Mouse (Mus musculus) brain, embryonic 14.5 days (tissue): ENCODE results near the gene Olfr156. TPM values are rescaled to one million over a fixed set of nuclear protein-coding genes. Genes with fewer than 3 reads are reported as not detected.
"Not testable (repeated sequence)": the region's sequence is repeated elsewhere in the genome, so short reads cannot be mapped to it uniquely, and the experiment has no call there.

Experiments
- DNase-seq: peaks from one replicate; pipeline ENCODE4 v3.0.0-alpha.2; 2011; ENCODE audit warnings: low read depth
- CTCF ChIP-seq: fragments of 200-500 bp; IDR thresholded peaks from 2 replicates; pipeline ENCODE4 v1.5.1; 2012; ENCODE audit warnings: inconsistent platforms, mild to moderate bottlenecking, moderate library complexity, borderline replicate concordance; ENCODE audit not compliant: insufficient read depth, insufficient read length; ENCODE audit errors: extremely low read depth
- POLR2A ChIP-seq: fragments of 200-500 bp; IDR thresholded peaks from 2 replicates; pipeline ENCODE4 v1.6.1; 2012; ENCODE audit warnings: mild to moderate bottlenecking, inconsistent platforms, borderline replicate concordance; ENCODE audit not compliant: poor library complexity, insufficient read depth, insufficient read length, severe bottlenecking; ENCODE audit errors: extremely low read depth
- polyA plus RNA-seq: library from polyadenylated mRNA; depleted of rRNA; stranded (reverse); fragments of >200 nt; gene quantifications from 2 replicates; pipeline ENCODE4 v1.2.3, GENCODE M21; 2012; rRNA removed

The Olfr156 gene
- polyA plus RNA-seq, 1 experiment: not detected

DNA sequence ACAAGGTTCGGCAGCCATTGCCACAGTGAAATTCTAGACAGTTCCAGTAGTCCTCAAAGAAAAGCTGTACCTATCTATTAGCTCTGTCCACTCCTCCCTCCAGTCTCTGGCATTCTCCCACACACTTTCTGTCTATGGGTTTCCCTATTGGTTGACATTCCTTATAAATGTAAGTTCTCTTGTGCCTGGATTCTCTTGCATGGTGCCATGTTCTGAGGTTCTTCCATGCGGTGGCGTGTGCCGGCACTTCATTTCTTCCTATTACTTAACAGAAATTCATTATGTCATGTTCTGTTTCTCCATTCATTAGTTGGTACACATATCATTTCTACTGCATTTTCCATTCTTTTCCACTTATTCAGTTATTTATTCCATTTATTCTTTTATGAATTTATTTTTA lies 5.1 kb upstream of the Olfr156 start:
- no peak for DNase-seq
- no peak for TF ChIP-seq POLR2A
- TF ChIP-seq CTCF: no peak

DNA sequence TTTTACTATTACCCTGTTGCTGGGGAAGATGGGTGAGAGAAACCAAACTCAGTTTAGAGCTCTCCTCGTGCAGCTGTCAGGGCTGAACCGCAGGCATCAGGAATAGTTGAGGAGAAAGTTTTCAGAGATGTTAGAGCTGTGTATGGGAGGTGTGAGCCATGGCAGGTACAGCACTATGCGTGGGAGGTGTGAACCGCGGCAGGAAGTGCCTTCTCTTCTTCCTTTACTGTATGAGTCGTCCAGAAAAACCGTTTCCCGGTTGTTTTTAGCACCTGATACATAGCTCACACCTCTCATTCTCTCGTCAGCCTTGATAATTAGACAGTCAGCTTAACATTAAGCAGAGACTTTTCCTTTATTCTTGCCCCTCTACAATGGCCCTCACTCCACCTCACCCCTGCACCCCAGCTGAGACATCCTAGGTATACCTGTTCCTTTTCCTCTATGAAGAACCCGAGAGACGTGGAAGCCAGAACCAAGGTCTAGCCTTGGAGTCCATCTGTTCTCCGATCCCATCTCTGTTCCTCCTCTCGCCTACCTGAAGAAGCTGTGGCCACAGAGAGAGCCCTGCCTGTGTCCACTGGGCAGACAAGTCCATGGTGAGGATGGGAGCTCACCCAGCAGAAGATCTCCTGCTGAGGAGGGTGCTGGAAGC lies 672 bp downstream of the Olfr156 start:
- no peak for DNase-seq
- TF ChIP-seq CTCF: no peak
- TF ChIP-seq POLR2A: no peak

- TF ChIP-seq CTCF (no peak), POLR2A (no peak)
- no peak for DNase-seq
Observed at GRCm38 (mm10) chr4:43798936-43799335, 24.8 kb downstream of the Olfr156 start.

DNA sequence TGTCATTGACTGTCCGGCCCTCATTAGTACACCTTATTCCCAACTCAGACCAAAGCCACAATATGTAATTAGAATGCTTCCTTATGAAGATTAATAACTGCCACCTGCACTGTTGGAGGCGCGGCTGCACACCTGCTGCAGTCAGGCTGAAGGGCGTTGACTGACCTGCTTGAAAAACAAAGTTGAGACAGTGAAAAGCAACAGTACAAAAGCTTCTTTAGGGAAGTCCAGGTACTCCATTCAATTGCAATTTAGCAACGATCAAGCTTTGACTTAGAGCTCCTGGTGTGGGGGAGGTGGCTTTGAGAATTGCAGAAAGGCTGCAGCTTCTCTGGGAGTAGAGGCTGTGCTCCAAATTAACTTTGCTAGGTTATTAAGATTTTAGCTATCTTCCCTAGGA lies 27.9 kb downstream of the Olfr156 start:
- DNase-seq: not testable (repeated sequence)

DNA sequence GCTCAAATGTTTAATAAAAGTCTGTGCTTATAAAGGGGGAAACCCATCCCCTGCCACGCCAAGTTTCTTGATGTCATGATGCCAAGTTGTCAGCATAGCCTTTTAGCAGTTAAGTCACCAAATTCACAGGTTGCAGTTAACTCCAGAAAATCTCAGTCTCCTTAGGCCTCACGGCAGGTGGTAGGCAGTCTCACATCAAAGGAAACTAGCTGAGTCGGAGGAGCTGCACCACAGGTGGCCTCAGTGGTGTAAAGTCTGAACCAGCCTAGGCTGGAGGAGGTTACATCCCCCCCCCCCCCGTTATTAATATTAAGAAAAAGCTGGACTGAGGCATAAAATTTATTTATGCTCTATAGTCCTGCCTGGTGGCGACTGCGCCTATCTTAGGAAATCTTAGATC lies 28.4 kb downstream of the Olfr156 start:
- DNase-seq: no peak
- no peak for TF ChIP-seq POLR2A
- TF ChIP-seq CTCF: no peak

DNA sequence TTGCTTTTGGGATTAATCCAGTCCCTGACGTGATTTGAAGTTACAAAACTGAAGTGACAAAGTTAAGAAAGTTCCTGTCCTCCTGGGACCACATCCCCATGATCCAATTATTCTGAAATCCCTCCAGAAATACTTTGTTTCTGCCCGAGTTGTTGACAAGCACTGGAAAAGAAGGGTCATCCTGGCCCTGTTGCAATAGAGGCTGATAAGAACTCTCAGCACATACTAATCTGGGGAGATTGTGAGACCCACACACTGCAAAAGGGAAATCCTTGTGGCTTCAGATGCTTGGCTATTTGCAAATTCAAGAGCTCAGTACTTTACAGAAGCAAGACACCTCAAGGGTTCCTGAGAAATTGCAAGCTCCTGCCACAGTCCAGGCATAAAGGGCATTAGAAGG lies 51.4 kb downstream of the Olfr156 start:
- no peak for DNase-seq
- TF ChIP-seq CTCF: no peak

DNA sequence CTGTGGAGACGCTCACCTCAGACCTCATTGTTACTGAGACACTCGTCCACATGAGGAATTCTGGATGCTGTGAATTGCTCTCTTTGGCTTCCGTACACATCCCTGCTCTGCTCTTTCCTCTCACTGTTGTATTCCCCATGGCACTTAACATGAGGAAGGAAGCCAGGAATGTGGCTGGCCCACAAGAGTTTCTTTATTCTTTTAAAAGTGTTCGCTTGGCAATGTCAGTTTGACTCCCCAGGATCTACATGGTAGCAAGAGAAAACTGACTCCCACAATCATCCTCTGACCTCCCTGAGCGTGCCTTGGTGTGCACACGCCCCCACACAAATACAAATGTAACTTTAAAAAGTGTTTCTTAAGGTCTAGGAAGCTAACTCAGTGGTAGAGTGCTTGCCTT lies 52.1 kb downstream of the Olfr156 start:
- no peak for DNase-seq

DNA sequence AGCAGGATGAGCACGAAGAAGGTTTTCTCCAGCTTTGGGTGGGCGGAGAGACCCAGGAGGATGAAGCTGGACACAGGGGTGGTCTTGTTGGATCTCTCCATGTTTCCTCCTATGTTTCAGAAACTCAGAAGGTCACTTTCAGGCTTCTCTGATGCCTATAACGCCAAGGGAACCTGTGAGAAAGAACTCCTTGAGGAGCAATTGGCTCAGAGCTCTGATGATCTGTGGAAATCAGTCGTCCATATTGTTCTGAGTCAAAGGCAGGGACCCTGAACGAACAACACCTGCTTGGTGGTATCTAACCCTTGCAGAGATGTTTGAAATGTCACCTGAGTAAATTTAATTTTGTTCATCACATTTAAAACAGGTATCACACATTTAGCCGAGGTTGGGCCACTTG lies 52.8 kb downstream of the Olfr156 start, which contains the start of gene Olfr159:
Olfr159 (minus strand) TSS at position 101 of the 400 bp plus-strand sequence.
- TF ChIP-seq CTCF: no peak
- no peak for TF ChIP-seq POLR2A
- DNase-seq: no peak

More for the DNA sequence above, 52.1 kb downstream of the Olfr156 start:
- TF ChIP-seq CTCF (no peak), POLR2A (no peak)

Other genes with a start within 250 kb of the Olfr156 start
- 56.0 and 61.7 TPM in 2 replicates for gene Rgp1, start 245.2 kb downstream of the Olfr156 start, polyA plus RNA-seq
- 91.6 and 110 TPM in 2 replicates for gene Gba2, start 245.0 kb downstream of the Olfr156 start, polyA plus RNA-seq
- gene Msmp, start 239.4 kb downstream of the Olfr156 start, polyA plus RNA-seq: 0.16 TPM in 1 of 2 replicates, not detected in the other
- gene Npr2, start 192.0 kb downstream of the Olfr156 start, polyA plus RNA-seq: 61.7 and 65.6 TPM in 2 replicates
- gene Spag8, start 170.3 kb downstream of the Olfr156 start, polyA plus RNA-seq: 7.3 and 9.0 TPM in 2 replicates
- gene Hint2, start 167.4 kb downstream of the Olfr156 start, polyA plus RNA-seq: 43.0 and 64.6 TPM in 2 replicates
- gene Tmem8b, start 154.9 kb downstream of the Olfr156 start, polyA plus RNA-seq: 27.0 and 42.0 TPM in 2 replicates
- 0.23 and 0.34 TPM in 2 replicates for gene Fam221b, start 154.8 kb downstream of the Olfr156 start, polyA plus RNA-seq
- gene Olfr70, start 123.1 kb downstream of the Olfr156 start, polyA plus RNA-seq: not detected in 2 replicates
- not detected in 2 replicates for gene Olfr71, start 113.6 kb downstream of the Olfr156 start, polyA plus RNA-seq
- 0.38 and 0.53 TPM in 2 replicates for gene Hrct1, start 96.7 kb downstream of the Olfr156 start, polyA plus RNA-seq
- 0.10 and 0.11 TPM in 2 replicates for gene Spaar, start 93.9 kb downstream of the Olfr156 start, polyA plus RNA-seq
- not detected in 2 replicates for gene Olfr159, start 52.9 kb downstream of the Olfr156 start, polyA plus RNA-seq
- not detected in 2 replicates for gene Olfr157, start 16.3 kb upstream of the Olfr156 start, polyA plus RNA-seq
- gene Olfr155, start 27.7 kb upstream of the Olfr156 start, polyA plus RNA-seq: not detected in 2 replicates
- 15.6 and 16.9 TPM in 2 replicates for gene Reck, start 51.6 kb upstream of the Olfr156 start, polyA plus RNA-seq
- 26.4 and 28.8 TPM in 2 replicates for gene Glipr2, start 133.5 kb upstream of the Olfr156 start, polyA plus RNA-seq
- 0.20 and 0.40 TPM in 2 replicates for gene Ccin, start 159.6 kb upstream of the Olfr156 start, polyA plus RNA-seq
- gene Clta, start 180.6 kb upstream of the Olfr156 start, polyA plus RNA-seq: 400 and 438 TPM in 2 replicates